Comparison of ENCODE assay signal across 9 mouse cellular contexts in genomic region chr19:46337719-46338330, GRCm38 (mm10). TPM values are rescaled to one million over a fixed set of nuclear protein-coding genes. Genes with fewer than 3 reads are reported as not detected.
A peak's percentile ranks its signal among the peaks of the same experiment; 100 is the strongest.
DNase-seq lines count a peak whose midpoint lies in the region; ATAC-seq and TF ChIP-seq lines count a peak whose summit lies in the region.
"Had no signal": no experiment of that assay in that cellular context is flagged by ENCODE, and none has a peak within 500 bp of the region (broad histone marks: within the 10 kb centered on the region; RNA-seq: fewer than 3 reads in every experiment).

No protein-coding gene starts in this region.

- TF ChIP-seq CTCF in heart, postnatal 0 days (IDR thresholded peaks at IDR 0.05; ENCODE audit: low read depth) = no peak
- no peak for TF ChIP-seq CTCF in MEL (IDR thresholded peaks at IDR 0.05 in 2 of 3, conservative IDR thresholded peaks at IDR 0.05 in 1 of 3; ENCODE audit: control insufficient read depth in 1 of 3, insufficient read depth in 1 of 3, low read depth in 2 of 3, low read length in 3 of 3, poor library complexity in 1 of 3, severe bottlenecking in 1 of 3)

- ATAC-seq in heart, postnatal 0 days (ENCODE audit: insufficient read depth, low read depth) = peak; percentile 3; the same call in 1 of the 2 replicates
- peak; percentile 36; the same call in 1 of the 2 replicates for ATAC-seq in hindbrain, embryonic 11.5 days (ENCODE audit: low FRiP score)
- ATAC-seq in midbrain, embryonic 12.5 days (ENCODE audit: low FRiP score, low read depth) = peak; percentile 67

- H3K27ac ChIP-seq in heart, postnatal 0 days (ENCODE audit: low read depth) = peak overlapping the region; percentile 72
- peak overlapping the region; percentile 60 for H3K27ac ChIP-seq in MEL (ENCODE audit: control insufficient read depth, low read depth, low read length)
- H3K27ac ChIP-seq in hindbrain, embryonic 11.5 days (ENCODE audit: low read depth, low read length) = peak overlapping the region; percentile 54
- H3K27ac ChIP-seq in midbrain, embryonic 12.5 days (replicated peaks) = peak overlapping the region; percentile 79

- peak overlapping the region; percentile 90 for H3K4me2 ChIP-seq in heart, postnatal 0 days (ENCODE audit: low read depth, low read length)
- peak overlapping the region; percentile 79 for H3K4me2 ChIP-seq in hindbrain, embryonic 11.5 days (replicated peaks; ENCODE audit: low read depth, low read length)
- H3K4me2 ChIP-seq in midbrain, embryonic 12.5 days (replicated peaks) = peak overlapping the region; percentile 78

- peak overlapping the region; percentile 87 for H3K4me3 ChIP-seq in heart, postnatal 0 days (ENCODE audit: low read depth, low read length)
- H3K4me3 ChIP-seq in MEL (ENCODE audit: control insufficient read depth in 1 of 2, insufficient read depth in 1 of 2, low read depth in 2 of 2, low read length in 2 of 2) = peak overlapping the region; percentile 45 to 79
- peak overlapping the region; percentile 67 for H3K4me3 ChIP-seq in hindbrain, embryonic 11.5 days (ENCODE audit: low read depth, low read length)
- peak overlapping the region; percentile 72 for H3K4me3 ChIP-seq in midbrain, embryonic 12.5 days

- WGBS in heart, postnatal 0 days = 37% methylated on average over 15 of the region's 15 CpGs
- 33% methylated on average over 15 of the region's 15 CpGs for WGBS in hindbrain, embryonic 11.5 days
- WGBS in midbrain, embryonic 12.5 days = 31% methylated on average over 15 of the region's 15 CpGs

- no peak for TF ChIP-seq POLR2A in MEL (IDR thresholded peaks at IDR 0.05; ENCODE audit: control insufficient read depth in 1 of 2, insufficient read depth in 1 of 2, low read depth in 1 of 2, low read length in 2 of 2, poor library complexity in 1 of 2)

- no peak for TF ChIP-seq RAD21 in MEL (IDR thresholded peaks at IDR 0.05; ENCODE audit: low read depth, low read length)

- no peak for DNase-seq in heart, postnatal 0 days (ENCODE audit: low spot score)
- no peak for DNase-seq in heart, postnatal 4 days
- DNase-seq in MEL (ENCODE audit: low read depth, low spot score) (no peak), MN1 (ENCODE audit: low spot score) (no peak)
- no peak for DNase-seq in hindbrain, embryonic 11.5 days (ENCODE audit: low spot score)
- DNase-seq in layer of hippocampus, adult 8-10 months (ENCODE audit: low spot score in 2 of 2) = no peak
- no peak for DNase-seq in adrenal gland, postnatal 25 days

- H3K27me3 ChIP-seq in heart, postnatal 0 days (ENCODE audit: control insufficient read depth, insufficient read depth, low read length) = no peaks in the 10 kb centered on the region
- H3K27me3 ChIP-seq in MEL (ENCODE audit: control insufficient read depth in 1 of 2, insufficient read depth in 2 of 2, low read length in 2 of 2) = no peaks in the 10 kb centered on the region
- H3K27me3 ChIP-seq in hindbrain, embryonic 11.5 days (ENCODE audit: control insufficient read depth, insufficient read depth, low read length) = no peaks in the 10 kb centered on the region
- H3K27me3 ChIP-seq in midbrain, embryonic 12.5 days = 0 out of 2 replicates have a peak, but pooled peaks cover 5% of the 10 kb centered on the region
- H3K27me3 ChIP-seq: Patski had no signal

- H3K79me2 ChIP-seq in MEL (ENCODE audit: control insufficient read depth, insufficient read depth, low read length, poor library complexity) = peaks cover 18% of the 10 kb centered on the region

- H3K36me3 ChIP-seq in heart, postnatal 0 days (replicated peaks; ENCODE audit: control insufficient read depth, insufficient read depth, low read length) = no peaks in the 10 kb centered on the region
- peaks cover 0 to 30% of the 10 kb centered on the region in 2 experiments; a peak in 2 of 4 replicates for H3K36me3 ChIP-seq in MEL (ENCODE audit: control insufficient read depth in 1 of 2, insufficient read depth in 2 of 2, low read length in 2 of 2)
- no peaks in the 10 kb centered on the region for H3K36me3 ChIP-seq in hindbrain, embryonic 11.5 days (ENCODE audit: control insufficient read depth, insufficient read depth, low read length)
- H3K36me3 ChIP-seq in midbrain, embryonic 12.5 days = peaks cover 6% of the 10 kb centered on the region; the same call in 1 of the 2 replicates

- TF ChIP-seq EP300 in heart, postnatal 0 days (IDR thresholded peaks at IDR 0.05; ENCODE audit: low read depth) = no peak
- 0 out of 4 replicates have a peak, but pooled peaks of 1 of the 2 experiments have one; percentile 3 for TF ChIP-seq EP300 in MEL (IDR thresholded peaks at IDR 0.05; ENCODE audit: low read depth in 1 of 2, low read length in 2 of 2)

- peaks cover 7% of the 10 kb centered on the region; the same call in 1 of the 2 replicates for H3K4me1 ChIP-seq in heart, postnatal 0 days (ENCODE audit: control insufficient read depth, insufficient read depth)
- H3K4me1 ChIP-seq in MEL (ENCODE audit: control insufficient read depth in 1 of 2, insufficient read depth in 2 of 2, low read length in 2 of 2) = peaks cover 17 to 30% of the 10 kb centered on the region in 2 experiments
- peaks cover 5% of the 10 kb centered on the region for H3K4me1 ChIP-seq in hindbrain, embryonic 11.5 days (replicated peaks; ENCODE audit: control insufficient read depth, insufficient read depth, low read length)
- H3K4me1 ChIP-seq in midbrain, embryonic 12.5 days = peaks cover 18% of the 10 kb centered on the region

- no peaks in the 10 kb centered on the region for H3K9me3 ChIP-seq in heart, postnatal 0 days (replicated peaks; ENCODE audit: control insufficient read depth, low read length)
- H3K9me3 ChIP-seq in MEL (replicated peaks; ENCODE audit: insufficient read depth, low read length) = no peaks in the 10 kb centered on the region
- no peaks in the 10 kb centered on the region for H3K9me3 ChIP-seq in hindbrain, embryonic 11.5 days (ENCODE audit: control insufficient read depth, low read length)
- H3K9me3 ChIP-seq in midbrain, embryonic 12.5 days = no peaks in the 10 kb centered on the region

- peak overlapping the region; percentile 80 for H3K9ac ChIP-seq in heart, postnatal 0 days (replicated peaks; ENCODE audit: low read depth, low read length)
- H3K9ac ChIP-seq in MEL (ENCODE audit: control insufficient read depth, low read depth, low read length, poor library complexity, severe bottlenecking) = peak overlapping the region; percentile 79
- peak overlapping the region; percentile 64 for H3K9ac ChIP-seq in hindbrain, embryonic 11.5 days (ENCODE audit: low read depth, low read length)
- H3K9ac ChIP-seq in midbrain, embryonic 12.5 days (replicated peaks) = peak overlapping the region; percentile 71

RNA-seq across cellular contexts. Expression of gene Cuedc2, which starts 0.7 kb away (rescaled TPM):
- total RNA-seq in heart, postnatal 0 days (2014; rRNA removed; ENCODE audit: low replicate concordance) = 91.7 and 114 TPM in 2 replicates
- polyA plus RNA-seq in heart, postnatal 0 days (2015; fragmentation: Nextera tagmentation; extraction: Ambion mirVana) = 129 and 136 TPM in 2 replicates
- total RNA-seq in heart, postnatal 4 days (2021) = 100 to 1,000 TPM in 1 of 2 experiments, 10 to 100 TPM in 1; 98.8 to 108 TPM
- 270 and 302 TPM in 2 replicates for total RNA-seq in MEL (2012; rRNA removed)
- 100 to 1,000 TPM; 251 to 297 TPM for polyA plus RNA-seq in MEL (2012; ENCODE audit: insufficient read depth in 1 of 2, insufficient read length in 2 of 2, low read depth in 1 of 2, low replicate concordance in 2 of 2, missing spikeins in 1 of 2)
- polyA plus RNA-seq in hindbrain, embryonic 11.5 days (2014; fragmentation: Nextera tagmentation; extraction: Ambion mirVana) = 252 and 260 TPM in 2 replicates
- 228 and 237 TPM in 2 replicates for polyA plus RNA-seq in midbrain, embryonic 12.5 days (2016; fragmentation: Nextera tagmentation; extraction: Ambion mirVana)
- 100 to 1,000 TPM; 158 to 175 (median 166) TPM for total RNA-seq in layer of hippocampus, adult 8-10 months (2022)
- 64.1 and 81.8 TPM in 2 replicates for total RNA-seq in adrenal gland, postnatal 25 days (2021)

RNA-seq across cellular contexts. Expression of gene Mfsd13a, which starts 3.1 kb away (rescaled TPM):
- total RNA-seq in heart, postnatal 0 days (2014; rRNA removed; ENCODE audit: low replicate concordance) = 5.2 and 21.8 TPM in 2 replicates
- polyA plus RNA-seq in heart, postnatal 0 days (2015; fragmentation: Nextera tagmentation; extraction: Ambion mirVana) = 3.2 and 3.7 TPM in 2 replicates
- total RNA-seq in heart, postnatal 4 days (2021) = 1 to 10 TPM; 3.1 to 4.2 TPM
- total RNA-seq in MEL (2012; rRNA removed) = 4.7 and 5.5 TPM in 2 replicates
- polyA plus RNA-seq in MEL (2012; ENCODE audit: insufficient read depth in 1 of 2, insufficient read length in 2 of 2, low read depth in 1 of 2, low replicate concordance in 2 of 2, missing spikeins in 1 of 2) = 10 to 100 TPM in 1 of 2 experiments, not detected in 1; 45.9 TPM
- polyA plus RNA-seq in hindbrain, embryonic 11.5 days (2014; fragmentation: Nextera tagmentation; extraction: Ambion mirVana) = 4.4 and 6.9 TPM in 2 replicates
- 6.5 and 7.1 TPM in 2 replicates for polyA plus RNA-seq in midbrain, embryonic 12.5 days (2016; fragmentation: Nextera tagmentation; extraction: Ambion mirVana)
- total RNA-seq in layer of hippocampus, adult 8-10 months (2022) = 10 to 100 TPM; 28.3 to 30.7 (median 30.3) TPM
- 6.3 and 8.8 TPM in 2 replicates for total RNA-seq in adrenal gland, postnatal 25 days (2021)

RNA-seq across cellular contexts. Expression of gene Fbxl15, which starts 9.8 kb away (rescaled TPM):
- 10.4 and 13.3 TPM in 2 replicates for total RNA-seq in heart, postnatal 0 days (2014; rRNA removed; ENCODE audit: low replicate concordance)
- 11.5 and 12.2 TPM in 2 replicates for polyA plus RNA-seq in heart, postnatal 0 days (2015; fragmentation: Nextera tagmentation; extraction: Ambion mirVana)
- total RNA-seq in heart, postnatal 4 days (2021) = 1 to 10 TPM; 5.5 to 7.2 TPM
- 12.1 and 12.7 TPM in 2 replicates for total RNA-seq in MEL (2012; rRNA removed)
- 10 to 100 TPM in 1 of 2 experiments, not detected in 1; 13.2 TPM for polyA plus RNA-seq in MEL (2012; ENCODE audit: insufficient read depth in 1 of 2, insufficient read length in 2 of 2, low read depth in 1 of 2, low replicate concordance in 2 of 2, missing spikeins in 1 of 2)
- 26.3 and 27.1 TPM in 2 replicates for polyA plus RNA-seq in hindbrain, embryonic 11.5 days (2014; fragmentation: Nextera tagmentation; extraction: Ambion mirVana)
- polyA plus RNA-seq in midbrain, embryonic 12.5 days (2016; fragmentation: Nextera tagmentation; extraction: Ambion mirVana) = 27.6 and 32.6 TPM in 2 replicates
- 10 to 100 TPM; 22.9 to 29.3 (median 25.8) TPM for total RNA-seq in layer of hippocampus, adult 8-10 months (2022)
- total RNA-seq in adrenal gland, postnatal 25 days (2021) = 9.8 and 13.4 TPM in 2 replicates

RNA-seq across cellular contexts. Expression of gene Psd, which starts 10.9 kb away (rescaled TPM):
- total RNA-seq in heart, postnatal 0 days (2014; rRNA removed; ENCODE audit: low replicate concordance) = 0.97 and 13.4 TPM in 2 replicates
- polyA plus RNA-seq in heart, postnatal 0 days (2015; fragmentation: Nextera tagmentation; extraction: Ambion mirVana) = 1.7 and 2.2 TPM in 2 replicates
- total RNA-seq in heart, postnatal 4 days (2021) = 1 to 10 TPM; 1.7 to 2.1 TPM
- 1.9 and 4.5 TPM in 2 replicates for total RNA-seq in MEL (2012; rRNA removed)
- 10 to 100 TPM in 1 of 2 experiments, not detected in 1; 17.2 TPM for polyA plus RNA-seq in MEL (2012; ENCODE audit: insufficient read depth in 1 of 2, insufficient read length in 2 of 2, low read depth in 1 of 2, low replicate concordance in 2 of 2, missing spikeins in 1 of 2)
- polyA plus RNA-seq in hindbrain, embryonic 11.5 days (2014; fragmentation: Nextera tagmentation; extraction: Ambion mirVana) = 10.0 and 11.9 TPM in 2 replicates
- 31.4 and 31.9 TPM in 2 replicates for polyA plus RNA-seq in midbrain, embryonic 12.5 days (2016; fragmentation: Nextera tagmentation; extraction: Ambion mirVana)
- 100 to 1,000 TPM; 602 to 631 (median 613) TPM for total RNA-seq in layer of hippocampus, adult 8-10 months (2022)
- total RNA-seq in adrenal gland, postnatal 25 days (2021) = 8.6 and 12.7 TPM in 2 replicates

RNA-seq across cellular contexts. Expression of gene 2310034G01Rik, which starts 12.3 kb away (rescaled TPM):
- 1.5 TPM in 1 of 2 replicates, not detected in the other for total RNA-seq in heart, postnatal 0 days (2014; rRNA removed; ENCODE audit: low replicate concordance)
- polyA plus RNA-seq in heart, postnatal 0 days (2015; fragmentation: Nextera tagmentation; extraction: Ambion mirVana) = 1.1 and 1.3 TPM in 2 replicates
- under 1 TPM in 1 of 2 experiments, not detected in 1; 0.18 TPM for total RNA-seq in heart, postnatal 4 days (2021)
- total RNA-seq in MEL (2012; rRNA removed) = 0.50 and 0.78 TPM in 2 replicates
- under 1 TPM in 1 of 2 experiments, not detected in 1; 0.95 TPM for polyA plus RNA-seq in MEL (2012; ENCODE audit: insufficient read depth in 1 of 2, insufficient read length in 2 of 2, low read depth in 1 of 2, low replicate concordance in 2 of 2, missing spikeins in 1 of 2)
- 1.7 TPM in 2 replicates for polyA plus RNA-seq in hindbrain, embryonic 11.5 days (2014; fragmentation: Nextera tagmentation; extraction: Ambion mirVana)
- 1.4 TPM in 2 replicates for polyA plus RNA-seq in midbrain, embryonic 12.5 days (2016; fragmentation: Nextera tagmentation; extraction: Ambion mirVana)
- 1 to 10 TPM in 3 of 4 experiments, under 1 TPM in 1; 0.89 to 1.5 (median 1.3) TPM for total RNA-seq in layer of hippocampus, adult 8-10 months (2022)
- total RNA-seq in adrenal gland, postnatal 25 days (2021) = 1.2 TPM in 1 of 2 replicates, not detected in the other

Comparison
In these comparisons a context has a peak if more than half of its experiments do, and no peak if none do; other contexts are left out.
1. ATAC-seq: peak in every context shown above with its lines; median percentile 67 in midbrain, embryonic 12.5 days; 36 in hindbrain, embryonic 11.5 days; 3 in heart, postnatal 0 days.